Mouse (Mus musculus) c-Kit-positive CD71-positive TER-119-positive erythroid progenitor cells, embryonic 14.5 days (primary cell): ENCODE results near the gene Vegfb.

Experiments
- DNase-seq: peaks from one replicate; pipeline ENCODE4 v3.0.0-alpha.2; 2013; ENCODE audit warnings: low spot score

Vegfb gene

DNA sequence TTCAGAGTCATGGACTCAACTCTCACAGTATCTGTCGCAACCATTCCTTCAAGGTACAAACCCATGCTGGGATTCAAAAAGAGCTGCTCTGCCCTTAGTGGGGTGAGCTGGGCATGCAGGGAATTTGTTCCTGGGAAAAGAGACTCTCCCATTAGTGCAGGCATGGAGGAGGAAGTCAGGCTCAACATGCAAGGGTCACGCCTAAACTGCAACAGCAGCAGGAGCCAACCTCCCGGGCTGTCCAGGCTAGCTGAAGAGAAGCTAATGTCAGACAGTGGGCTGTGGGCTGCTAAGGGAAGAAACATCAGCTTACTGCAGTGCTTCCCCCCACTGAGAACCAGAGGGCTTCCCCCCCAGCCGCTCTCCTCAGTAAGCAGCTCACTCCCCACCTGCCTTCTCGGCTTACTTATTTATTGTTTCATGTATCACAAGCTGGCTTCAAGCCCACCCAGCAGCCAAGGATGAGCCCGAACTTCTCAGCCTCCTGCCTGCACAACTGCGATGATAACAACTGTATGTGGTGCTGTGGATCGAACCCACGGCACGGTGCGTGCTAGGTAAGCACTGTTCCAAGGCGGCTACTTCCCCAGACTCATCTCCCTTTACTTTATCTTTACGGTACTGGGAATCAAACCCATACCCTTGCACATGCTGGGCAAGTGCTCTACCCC is 15.1 kb downstream of the Vegfb start:
- DNase-seq: no peak

GRCm38 (mm10) chr19:6971644-6972043 is 15.8 kb downstream of the Vegfb start:
- no peak for DNase-seq

- DNase-seq: no peak
Measured at GRCm38 (mm10) chr19:6970460-6971085, 16.9 kb downstream of the Vegfb start.

GRCm38 (mm10) chr19:6969665-6970381 is 17.6 kb downstream of the Vegfb start:
- DNase-seq: no peak

- DNase-seq: no peak
Measured at GRCm38 (mm10) chr19:6969291-6969664, 18.2 kb downstream of the Vegfb start.

DNA sequence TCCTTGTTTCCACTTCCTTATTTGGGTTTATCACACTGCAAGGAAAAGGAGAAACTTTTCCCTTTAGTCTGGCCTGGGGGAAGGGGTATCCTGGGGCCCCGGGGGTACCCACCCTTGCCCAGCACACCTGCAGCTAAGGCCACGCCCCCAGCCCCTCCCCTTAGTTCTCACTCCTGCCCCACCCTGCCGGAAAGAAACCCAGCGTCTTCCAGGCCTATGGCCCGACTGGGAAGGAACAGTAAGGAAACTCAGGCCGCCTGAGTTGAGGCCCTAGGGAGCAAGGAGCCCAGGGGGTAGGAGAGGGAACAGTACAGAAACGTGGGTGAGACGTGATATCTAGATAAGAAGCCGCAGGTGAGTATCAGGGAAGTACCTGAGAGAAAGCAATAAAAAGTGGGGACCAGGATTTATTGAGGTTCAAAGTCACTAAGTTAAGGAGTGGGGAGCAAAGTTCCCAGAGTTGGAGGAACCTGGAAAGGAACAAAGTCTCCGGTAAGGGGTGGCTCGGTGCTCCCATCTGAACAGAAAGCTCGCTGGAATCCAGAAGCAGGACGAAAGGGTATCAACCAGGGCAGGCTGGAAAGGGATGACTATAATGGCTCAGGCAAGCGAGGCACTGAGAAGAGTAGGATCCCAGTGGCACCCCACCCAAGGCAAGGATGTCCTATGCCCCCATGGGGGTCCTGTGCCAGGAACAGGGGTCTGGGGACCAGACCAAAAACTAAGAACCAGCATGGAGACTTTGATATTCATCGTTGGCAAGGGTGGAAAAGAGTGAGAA is 18.8 kb downstream of the Vegfb start:
- no peak for DNase-seq

DNA sequence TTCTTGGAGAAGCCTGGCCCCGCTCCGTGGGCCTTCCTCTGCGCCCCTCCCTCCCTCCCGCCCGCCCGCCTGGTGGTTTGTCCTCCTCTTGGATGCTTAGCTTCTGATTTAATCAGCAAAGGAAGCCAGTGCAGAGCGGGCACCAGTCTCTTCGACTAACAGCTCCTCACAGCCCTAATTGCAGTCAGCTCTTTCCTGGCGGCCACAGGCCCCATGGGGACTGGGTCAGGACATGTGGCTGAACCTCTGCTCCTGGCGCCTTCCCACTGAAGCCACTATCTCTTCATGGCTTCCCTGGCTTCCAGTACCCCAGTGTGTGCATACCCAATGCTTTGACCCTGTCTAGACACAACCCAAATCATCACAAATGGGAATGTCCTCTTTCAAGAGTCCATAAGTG is 31.0 kb downstream of the Vegfb start:
- DNase-seq: no peak

DNA sequence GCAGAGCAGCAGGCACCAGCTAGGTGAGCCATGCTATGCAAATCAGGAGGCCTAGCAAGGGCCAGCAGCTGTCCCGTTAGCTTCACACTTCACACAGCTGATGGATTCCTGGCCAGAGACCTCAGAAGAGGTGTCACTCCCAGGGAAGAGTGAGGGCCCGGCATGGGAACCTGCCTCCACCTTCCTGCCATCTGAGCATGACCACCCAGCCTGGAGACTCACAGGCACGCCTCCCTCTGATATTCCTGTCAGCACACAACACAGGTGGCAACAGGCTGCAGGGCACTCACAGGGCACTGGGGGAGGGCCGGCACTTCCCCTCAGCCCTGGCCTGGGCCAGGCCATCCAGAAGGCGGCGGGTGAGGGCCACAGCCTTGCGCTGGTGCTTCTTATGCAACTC is 32.0 kb downstream of the Vegfb start:
- DNase-seq: no peak

DNA sequence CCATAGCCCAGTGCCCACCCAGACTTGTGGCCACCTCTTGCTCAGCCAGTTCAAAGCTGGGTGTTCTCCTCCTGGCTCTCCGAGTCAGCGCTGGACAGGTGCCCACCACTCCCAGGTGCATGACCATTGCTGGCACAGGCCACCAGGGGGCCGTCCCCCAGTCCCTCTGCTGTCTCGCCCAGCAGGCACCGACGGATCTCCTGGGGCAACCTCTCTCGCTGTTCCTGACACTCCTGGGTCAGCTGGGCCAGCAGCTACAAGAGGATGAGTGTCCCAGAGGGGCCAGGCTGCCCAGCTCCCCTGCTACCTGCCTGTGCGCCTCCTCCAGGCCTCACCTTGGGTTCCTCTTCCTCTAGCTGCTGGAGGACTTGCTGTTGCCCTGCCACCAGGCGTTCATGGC is 33.4 kb downstream of the Vegfb start:
- DNase-seq: no peak

GRCm38 (mm10) chr19:6952712-6953037 is 34.8 kb downstream of the Vegfb start:
- DNase-seq: no peak

GRCm38 (mm10) chr19:6951994-6952711 is 35.3 kb downstream of the Vegfb start:
- DNase-seq: no peak

DNA sequence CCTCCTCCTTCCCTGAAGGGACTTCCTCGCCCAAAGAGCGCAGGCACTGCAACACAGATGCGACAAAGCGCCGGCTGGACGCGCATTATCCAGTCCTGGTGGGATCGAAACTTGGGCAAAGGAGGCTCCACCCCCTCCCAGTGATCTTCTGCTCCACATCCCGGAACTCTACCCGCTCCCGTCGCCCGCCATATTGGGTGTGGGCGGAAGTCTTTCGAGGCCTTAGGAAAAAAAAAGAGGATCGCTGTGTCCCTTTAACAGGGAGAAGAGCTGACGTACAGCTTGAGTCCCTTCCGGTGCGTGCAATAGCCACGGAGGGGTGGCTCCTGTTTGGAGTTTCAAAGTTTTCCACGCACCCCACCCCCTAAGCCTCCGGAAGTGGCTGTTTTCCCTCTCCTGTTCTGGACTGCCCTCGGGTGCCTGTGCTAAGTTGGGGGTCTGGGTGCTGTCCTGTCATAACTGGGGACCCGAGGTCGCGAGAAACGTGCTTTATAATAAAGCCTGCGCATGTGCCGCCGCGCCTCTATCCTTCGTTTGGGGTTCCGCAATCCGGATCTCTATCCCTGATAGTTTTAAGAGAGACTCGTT is 36.0 kb downstream of the Vegfb start:
- DNase-seq: peak; percentile 75

DNA sequence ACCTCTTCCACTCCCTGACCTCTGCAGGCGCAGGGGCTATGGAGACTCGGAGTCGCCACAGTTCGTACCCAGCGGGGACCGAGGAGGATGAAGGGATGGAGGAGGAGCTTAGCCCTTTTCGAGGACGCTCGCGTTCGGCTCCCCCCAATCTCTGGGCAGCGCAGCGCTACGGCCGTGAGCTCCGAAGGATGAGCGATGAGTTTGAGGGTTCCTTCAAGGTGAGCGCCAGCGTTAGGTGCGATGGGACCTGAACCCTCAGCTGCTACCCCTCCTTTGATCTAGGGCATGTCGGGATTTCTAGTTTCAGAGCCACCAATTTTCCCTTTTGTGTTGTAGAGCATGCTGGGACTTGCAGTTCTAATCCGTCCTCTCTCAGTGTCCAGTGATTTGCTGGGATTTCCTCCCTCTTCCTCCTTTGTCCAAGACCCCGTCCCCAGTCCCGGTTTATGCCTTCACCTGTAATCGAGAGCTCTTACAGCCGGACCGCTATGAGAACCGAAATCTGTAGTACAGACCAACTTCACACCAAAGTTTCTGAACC is 36.8 kb downstream of the Vegfb start:
- no peak for DNase-seq

- DNase-seq: no peak
Measured at GRCm38 (mm10) chr19:6949951-6950350, 37.5 kb downstream of the Vegfb start.

DNA sequence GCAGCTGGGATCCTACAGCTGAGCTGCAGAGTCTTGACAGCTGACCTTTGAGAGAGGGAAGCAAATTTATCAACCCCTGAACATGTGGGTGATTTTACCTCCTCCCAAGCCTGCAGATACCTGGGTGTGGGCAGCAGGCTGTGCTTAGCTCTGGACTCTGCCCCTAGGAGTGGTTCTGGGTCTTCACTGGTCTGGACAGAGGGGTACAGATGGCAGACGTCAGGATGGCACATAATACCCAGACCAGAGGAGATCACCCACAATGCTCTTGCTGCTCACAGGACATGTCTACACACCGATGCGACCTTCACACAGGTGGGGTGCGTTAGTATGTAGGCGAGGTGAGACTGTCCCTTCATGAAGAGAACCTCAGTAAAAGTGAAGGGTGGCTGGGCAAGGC is 37.9 kb downstream of the Vegfb start:
- DNase-seq: no peak

DNA sequence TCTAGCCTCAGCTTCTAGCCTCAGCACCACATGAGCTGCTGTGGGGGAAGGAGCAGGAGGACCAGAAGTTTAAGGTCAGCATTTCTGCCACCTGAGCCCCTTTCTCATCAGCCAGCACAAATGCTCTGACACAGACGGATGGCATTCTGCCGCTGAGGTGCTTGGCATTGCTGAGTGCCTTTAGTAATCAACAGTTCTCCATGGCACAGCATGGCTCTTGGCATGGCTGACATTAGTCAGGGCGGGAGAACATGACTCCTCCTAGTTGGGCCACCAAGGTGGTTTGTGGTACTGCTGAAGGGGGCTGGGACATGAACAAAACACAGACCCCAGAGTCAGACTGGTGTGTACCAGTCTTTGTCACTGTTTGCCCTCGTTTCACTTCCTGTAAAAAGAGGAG is 39.3 kb downstream of the Vegfb start:
- DNase-seq: no peak

- DNase-seq: no peak
Measured at GRCm38 (mm10) chr19:6947742-6948141, 39.7 kb downstream of the Vegfb start.

GRCm38 (mm10) chr19:6943709-6944108 is 43.7 kb downstream of the Vegfb start:
- no peak for DNase-seq

DNA sequence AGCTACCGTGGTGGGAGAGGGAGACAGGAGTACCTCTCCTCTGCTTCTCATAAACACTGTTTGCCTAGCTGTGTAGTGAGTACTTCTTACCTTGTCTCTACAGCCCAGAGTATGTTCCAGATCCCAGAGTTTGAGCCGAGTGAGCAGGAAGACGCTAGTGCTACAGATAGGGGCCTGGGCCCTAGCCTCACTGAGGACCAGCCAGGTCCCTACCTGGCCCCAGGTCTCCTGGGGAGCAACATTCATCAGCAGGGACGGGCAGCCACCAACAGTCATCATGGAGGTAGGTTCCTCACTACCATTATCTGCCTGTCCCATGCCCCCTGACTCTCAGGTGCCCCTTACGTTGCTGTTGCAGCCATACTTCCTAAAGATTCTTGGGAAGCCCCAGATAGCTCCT is 44.7 kb downstream of the Vegfb start:
- no peak for DNase-seq

DNA sequence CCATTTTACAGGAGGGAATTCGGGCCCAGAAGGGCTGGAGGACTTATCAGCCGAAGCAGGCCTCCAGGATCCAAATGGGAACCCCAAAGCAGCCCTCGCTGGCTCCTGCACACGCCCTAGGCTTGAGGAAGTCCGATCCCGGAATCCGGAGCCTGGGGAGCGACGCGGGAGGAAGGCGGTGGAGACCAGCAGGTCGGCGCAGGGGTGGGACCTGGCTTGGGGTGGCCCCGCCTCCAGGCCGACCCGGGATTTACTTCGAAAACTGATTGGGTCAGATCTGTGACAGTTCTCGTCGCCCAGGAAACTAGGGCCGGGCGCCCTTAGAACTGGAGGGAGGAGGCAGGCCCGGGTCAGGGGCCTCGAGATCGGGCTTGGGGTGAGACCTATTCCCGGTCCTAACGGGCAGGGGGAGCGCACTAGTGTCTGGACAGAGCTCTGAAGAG is 45.2 kb downstream of the Vegfb start, which contains the start of gene Gpr137:
Gene Gpr137, minus strand, starts transcription at position 232 of the 443 bp plus-strand sequence.
- peak; percentile 92 for DNase-seq
